Mouse (Mus musculus) E14TG2a.4 (cell line): Measurements from ENCODE around the gene Marf1.
"Not testable (repeated sequence)": the region's sequence is repeated elsewhere in the genome, so short reads cannot be mapped to it uniquely, and the experiment has no call there.

Experiments used
- H3K27me3 ChIP-seq: 2 replicates; pipeline ENCODE4 v1.6.1; 2014; ENCODE audit warnings: low read length, control low read depth; ENCODE audit not compliant: insufficient read depth
- H3K36me3 ChIP-seq: 2 replicates; pipeline ENCODE4 v1.6.1; 2014; ENCODE audit warnings: low read length, control low read depth; ENCODE audit not compliant: insufficient read depth
- H3K4me1 ChIP-seq: replicated peaks from 2 replicates; pipeline ENCODE4 v1.6.1; 2014; ENCODE audit warnings: low read depth, low read length, control low read depth
- H3K4me3 ChIP-seq: replicated peaks from 2 replicates; pipeline ENCODE4 v1.5.1; 2014; ENCODE audit warnings: mild to moderate bottlenecking, low read length
- H3K9me3 ChIP-seq: 2 replicates; pipeline ENCODE4 v1.6.1; 2014; ENCODE audit warnings: low read length, control low read depth
- CTCF ChIP-seq: conservative IDR thresholded peaks from 2 replicates; pipeline ENCODE4 v1.5.1; 2014; ENCODE audit warnings: low read length
- NANOG ChIP-seq: IDR thresholded peaks from 2 replicates; pipeline ENCODE4 v1.6.1; 2014; ENCODE audit warnings: borderline replicate concordance, low read length, mixed read lengths
- POU5F1 ChIP-seq: IDR thresholded peaks from 2 replicates; pipeline ENCODE4 v1.6.1; 2014; ENCODE audit warnings: low read length, borderline replicate concordance

The Marf1 gene

DNA sequence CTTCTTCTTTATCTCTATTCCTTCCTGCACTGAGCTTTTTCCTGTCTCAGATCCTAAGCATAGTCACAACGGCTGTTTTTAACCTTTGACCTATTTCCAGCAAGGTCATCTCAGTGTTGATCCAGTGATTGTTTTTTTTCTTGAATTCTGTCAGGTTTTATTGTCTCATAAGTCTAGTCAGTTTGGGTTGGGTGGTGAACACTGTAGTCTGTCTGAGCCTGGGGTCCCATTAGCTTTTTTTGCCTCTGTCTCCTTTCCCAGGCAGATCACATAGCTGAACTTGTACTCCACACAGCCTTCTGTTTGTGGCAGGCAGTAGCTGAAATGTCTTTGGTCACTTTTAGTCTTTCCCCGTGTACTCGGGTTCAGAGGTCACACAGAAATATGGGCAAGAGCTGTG is 14.9 kb upstream of the Marf1 start:
- no peak for TF ChIP-seq CTCF
- TF ChIP-seq POU5F1 = no peak
- no peak for TF ChIP-seq NANOG
- H3K9me3 ChIP-seq = no peaks in the 10 kb centered on the region
- peaks cover 97% of the 10 kb centered on the region for H3K36me3 ChIP-seq
- peaks cover 40% of the 10 kb centered on the region for H3K4me1 ChIP-seq
- no peak overlapping the region for H3K4me3 ChIP-seq
- H3K27me3 ChIP-seq = no peaks in the 10 kb centered on the region

DNA sequence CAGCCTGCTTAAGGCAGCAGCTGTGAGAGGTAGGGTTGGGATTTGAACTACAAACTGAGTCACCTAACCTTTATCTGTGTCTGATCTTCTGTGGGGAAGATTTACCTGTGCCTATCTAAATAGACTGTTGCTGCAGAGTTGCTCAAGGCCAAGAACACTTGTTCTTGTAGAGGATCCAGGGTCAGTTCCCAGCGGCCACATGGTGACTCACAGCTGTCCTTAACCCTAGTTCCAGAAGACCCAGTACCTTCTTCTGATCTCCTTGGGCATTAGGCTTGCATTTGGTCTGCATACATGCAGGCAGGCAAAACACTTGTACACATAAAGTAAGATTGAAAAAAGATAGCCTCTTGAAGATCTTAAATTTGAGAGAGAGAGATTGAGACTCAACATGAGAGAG is 6.6 kb upstream of the Marf1 start:
- no peak overlapping the region for H3K4me3 ChIP-seq
- no peaks in the 10 kb centered on the region for H3K9me3 ChIP-seq
- H3K36me3 ChIP-seq = peaks cover 91% of the 10 kb centered on the region
- no peaks in the 10 kb centered on the region for H3K27me3 ChIP-seq
- TF ChIP-seq POU5F1 (no peak), NANOG (no peak), CTCF (no peak)
- H3K4me1 ChIP-seq = peaks cover 53% of the 10 kb centered on the region

- Histone ChIP-seq H3K4me1 (peaks cover 67% of the 10 kb centered on the region), H3K36me3 (peaks cover 59% of the 10 kb centered on the region), H3K27me3 (no peaks in the 10 kb centered on the region), H3K4me3 (no peak overlapping the region), H3K9me3 (no peaks in the 10 kb centered on the region)
- no peak for TF ChIP-seq NANOG
- TF ChIP-seq CTCF = no peak
- no peak for TF ChIP-seq POU5F1
Measured at GRCm38 (mm10) chr16:14166490-14166889, 3.3 kb upstream of the Marf1 start.

GRCm38 (mm10) chr16:14163731-14164130 is 580 bp upstream of the Marf1 start:
- Histone ChIP-seq H3K4me3 (peak overlapping the region; percentile 89), H3K9me3 (no peaks in the 10 kb centered on the region), H3K27me3 (no peaks in the 10 kb centered on the region), H3K36me3 (peaks cover 31% of the 10 kb centered on the region), H3K4me1 (peaks cover 66% of the 10 kb centered on the region)
- TF ChIP-seq NANOG = no peak
- no peak for TF ChIP-seq POU5F1
- TF ChIP-seq CTCF = no peak

- H3K4me1 ChIP-seq = peaks cover 55% of the 10 kb centered on the region
- no peaks in the 10 kb centered on the region for H3K27me3 ChIP-seq
- no peak for TF ChIP-seq POU5F1
- no peak for TF ChIP-seq NANOG
- no peak for TF ChIP-seq CTCF
- no peak overlapping the region for H3K4me3 ChIP-seq
- H3K36me3 ChIP-seq = peaks cover 14% of the 10 kb centered on the region
- no peaks in the 10 kb centered on the region for H3K9me3 ChIP-seq
Measured at GRCm38 (mm10) chr16:14160941-14161340, 2.2 kb downstream of the Marf1 start.

- no peaks in the 10 kb centered on the region for H3K27me3 ChIP-seq
- H3K4me1 ChIP-seq = peaks cover 43% of the 10 kb centered on the region
- H3K36me3 ChIP-seq = peaks cover 12% of the 10 kb centered on the region
- TF ChIP-seq NANOG (no peak), CTCF (peak; percentile 91)
- peak overlapping the region; percentile 91 for H3K4me3 ChIP-seq
- H3K9me3 ChIP-seq = no peaks in the 10 kb centered on the region
Measured at GRCm38 (mm10) chr16:14159746-14160131, 3.4 kb downstream of the Marf1 start.

GRCm38 (mm10) chr16:14158936-14159745 is 4.0 kb downstream of the Marf1 start:
- peaks cover 16% of the 10 kb centered on the region for H3K36me3 ChIP-seq
- H3K4me3 ChIP-seq = peak overlapping the region; percentile 96
- no peaks in the 10 kb centered on the region for H3K9me3 ChIP-seq
- no peaks in the 10 kb centered on the region for H3K27me3 ChIP-seq
- TF ChIP-seq POU5F1 = no peak
- TF ChIP-seq CTCF = no peak
- no peak for TF ChIP-seq NANOG
- peaks cover 37% of the 10 kb centered on the region for H3K4me1 ChIP-seq

DNA sequence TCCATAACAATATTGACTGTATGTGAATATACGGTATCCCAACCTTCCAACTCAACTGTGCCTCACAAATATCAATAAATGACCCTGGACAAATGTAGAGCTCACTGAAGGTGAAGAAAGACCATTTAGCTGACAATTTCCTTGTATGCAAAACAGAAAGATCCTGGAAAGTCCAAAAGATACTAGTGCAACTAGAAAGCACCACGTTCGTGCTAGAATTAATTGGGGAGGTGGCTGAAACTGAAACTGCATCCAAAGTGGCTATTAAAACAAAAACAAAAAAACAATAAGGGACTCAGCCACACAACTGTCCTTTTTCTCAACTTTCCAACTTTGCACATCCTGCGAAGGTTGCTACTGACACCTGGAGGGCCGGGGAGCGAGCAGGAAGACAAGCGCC is 4.6 kb downstream of the Marf1 start:
- Histone ChIP-seq H3K4me3 (peak overlapping the region; percentile 96), H3K9me3 (no peaks in the 10 kb centered on the region), H3K27me3 (no peaks in the 10 kb centered on the region), H3K36me3 (peaks cover 22% of the 10 kb centered on the region), H3K4me1 (peaks cover 32% of the 10 kb centered on the region)
- TF ChIP-seq POU5F1 (no peak), NANOG (no peak), CTCF (no peak)

- Histone ChIP-seq H3K36me3 (peaks cover 44% of the 10 kb centered on the region), H3K27me3 (no peaks in the 10 kb centered on the region), H3K4me1 (peaks cover 22% of the 10 kb centered on the region), H3K4me3 (no peak overlapping the region), H3K9me3 (no peaks in the 10 kb centered on the region)
- no peak for TF ChIP-seq NANOG
- TF ChIP-seq CTCF = no peak
- TF ChIP-seq POU5F1 = no peak
Measured at GRCm38 (mm10) chr16:14156312-14156711, 6.8 kb downstream of the Marf1 start.

DNA sequence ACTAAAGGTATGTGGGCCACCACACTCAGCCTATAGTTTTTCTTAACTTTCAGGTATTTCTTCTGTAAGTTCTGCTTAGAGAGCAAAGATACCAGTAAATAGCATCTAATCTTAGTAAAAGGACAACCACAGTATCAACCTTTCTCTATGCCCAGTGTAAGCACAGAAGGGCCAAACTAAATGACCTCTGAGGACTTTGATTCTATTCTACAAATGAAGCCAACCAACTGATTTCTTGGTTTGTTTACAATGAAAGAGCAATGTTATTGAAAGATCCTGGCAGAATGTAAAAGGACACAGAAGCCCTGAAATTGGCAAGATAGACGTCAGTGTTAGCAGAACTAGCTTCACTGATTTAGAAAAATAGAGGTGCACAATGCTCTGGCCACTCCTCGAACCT is 7.5 kb downstream of the Marf1 start:
- H3K9me3 ChIP-seq, H3K27me3 ChIP-seq, H3K4me3 ChIP-seq: not testable (repeated sequence)
- Histone ChIP-seq H3K36me3 (peaks cover 51% of the 10 kb centered on the region), H3K4me1 (peaks cover 22% of the 10 kb centered on the region)
